Mouse (Mus musculus): ENCODE results near the gene Kcnk4.
A peak's percentile ranks its signal among the peaks of the same experiment; 100 is the strongest.

Kcnk4 gene

GRCm38 (mm10) chr19:6914540-6914939, 19.8 kb downstream of the Kcnk4 start:
- DNase-seq (ENCODE audit: low read depth) = no peak

GRCm38 (mm10) chr19:6913991-6914390, 20.3 kb downstream of the Kcnk4 start:
- DNase-seq (ENCODE audit: low read depth) = no peak

DNA sequence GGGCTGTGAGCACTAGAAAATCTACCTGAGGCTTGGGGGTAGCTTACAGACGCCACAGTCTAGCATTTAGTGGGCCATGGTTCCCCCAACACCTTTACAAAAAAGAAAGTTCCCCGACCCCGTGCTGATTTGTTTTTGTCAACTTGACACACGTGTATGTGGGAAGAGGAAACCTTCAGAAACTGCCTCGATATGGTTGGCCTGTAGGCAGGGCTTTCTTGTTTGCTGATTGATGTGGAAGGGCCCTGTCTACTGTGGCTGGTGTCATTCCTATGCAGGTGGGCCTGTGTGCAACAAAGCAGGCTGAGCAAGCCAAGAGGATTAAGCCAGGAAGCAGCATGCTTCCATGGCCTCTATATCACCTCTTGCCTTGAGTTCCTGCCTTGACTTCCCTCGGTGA, 21.3 kb downstream of the Kcnk4 start:
- DNase-seq (ENCODE audit: low read depth) = no peak

DNA sequence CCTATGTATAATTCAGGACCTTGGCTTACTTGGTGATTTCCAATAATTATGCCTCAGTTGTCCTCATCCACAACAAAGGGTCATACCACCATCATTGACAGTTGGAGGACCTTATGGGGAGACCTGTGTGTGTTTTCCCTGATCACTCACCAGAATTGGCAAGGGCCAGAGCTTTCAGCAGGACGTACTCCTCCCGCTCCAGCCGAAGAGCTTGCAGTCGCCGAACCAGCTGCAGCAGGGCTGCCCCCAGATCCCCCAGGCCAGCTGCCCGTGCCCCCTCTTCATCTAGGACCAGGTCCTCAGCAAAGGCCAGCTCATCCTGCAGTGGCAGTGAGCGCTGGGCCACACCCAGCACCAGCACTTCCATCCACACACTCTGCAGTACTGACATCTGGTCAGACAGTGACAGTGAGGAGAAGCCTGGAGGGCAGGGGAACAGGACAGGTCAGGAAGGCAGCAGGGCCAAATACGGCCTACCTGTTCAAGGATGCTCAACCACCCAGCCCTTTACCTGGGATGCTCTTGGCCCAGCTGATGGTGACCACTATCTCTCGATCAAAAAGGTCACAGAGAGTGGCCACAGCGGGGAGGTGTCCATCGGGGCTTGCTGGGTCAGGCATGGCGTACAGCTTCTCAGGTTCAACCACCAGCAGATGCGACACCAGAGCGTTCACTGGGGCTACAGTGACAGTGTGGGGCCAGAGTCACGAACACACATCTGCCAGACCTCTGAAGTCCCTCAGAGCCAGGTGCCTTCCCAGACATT, 21.9 kb downstream of the Kcnk4 start:
- no peak for DNase-seq (ENCODE audit: low read depth)

- no peak for DNase-seq (ENCODE audit: low read depth)
These were observed 22.9 kb downstream of the Kcnk4 start for GRCm38 (mm10) chr19:6911101-6912074.

DNA sequence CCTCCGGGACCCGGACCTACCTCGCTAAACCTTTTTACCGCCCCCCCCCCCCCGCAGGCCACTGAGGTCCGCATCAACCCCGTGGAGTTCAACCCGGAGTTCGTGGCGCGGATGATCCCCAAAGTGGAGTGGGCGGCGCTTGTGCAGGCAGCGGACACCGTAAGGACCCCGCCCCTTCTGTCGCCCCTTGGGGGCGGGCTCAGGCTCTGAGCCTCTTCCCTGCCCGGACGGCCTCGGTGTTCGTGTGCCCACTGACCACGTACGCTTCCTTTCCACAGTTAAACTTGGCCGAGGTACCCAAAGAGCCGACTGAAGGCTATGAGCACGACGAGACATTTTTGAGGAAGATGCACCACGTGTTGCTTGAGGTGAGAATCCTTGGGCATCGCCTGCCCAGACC, 24.0 kb downstream of the Kcnk4 start:
- DNase-seq (ENCODE audit: low read depth) = peak; percentile 87

GRCm38 (mm10) chr19:6909507-6910289, 24.6 kb downstream of the Kcnk4 start, which contains the start of the genes Trmt112 and Prdx5:
Gene Trmt112, plus strand, starts transcription at chr19:6909698.
Gene Prdx5, minus strand, starts transcription at chr19:6910106.
- peak; percentile 99 for DNase-seq (ENCODE audit: low read depth)

DNA sequence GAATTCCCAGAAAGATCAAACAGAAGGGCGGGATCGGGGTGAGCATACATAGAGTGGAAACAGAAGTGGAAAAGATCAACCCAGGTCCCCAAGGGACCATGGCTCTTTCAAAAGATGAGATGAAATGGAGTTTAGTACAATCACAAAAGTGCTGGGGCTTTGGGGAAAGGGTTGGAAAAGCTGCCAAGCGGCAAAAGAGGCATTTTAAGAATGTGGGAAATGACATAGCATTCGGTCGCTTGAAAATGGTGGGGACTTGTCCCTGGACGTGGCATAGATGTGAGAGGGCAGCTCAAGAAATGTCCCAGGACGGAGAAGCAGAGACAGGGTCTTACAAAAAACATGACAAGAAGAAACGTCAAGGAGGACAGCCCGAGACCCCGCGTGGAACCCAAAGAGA, 25.3 kb downstream of the Kcnk4 start:
- DNase-seq (ENCODE audit: low read depth) = no peak

DNA sequence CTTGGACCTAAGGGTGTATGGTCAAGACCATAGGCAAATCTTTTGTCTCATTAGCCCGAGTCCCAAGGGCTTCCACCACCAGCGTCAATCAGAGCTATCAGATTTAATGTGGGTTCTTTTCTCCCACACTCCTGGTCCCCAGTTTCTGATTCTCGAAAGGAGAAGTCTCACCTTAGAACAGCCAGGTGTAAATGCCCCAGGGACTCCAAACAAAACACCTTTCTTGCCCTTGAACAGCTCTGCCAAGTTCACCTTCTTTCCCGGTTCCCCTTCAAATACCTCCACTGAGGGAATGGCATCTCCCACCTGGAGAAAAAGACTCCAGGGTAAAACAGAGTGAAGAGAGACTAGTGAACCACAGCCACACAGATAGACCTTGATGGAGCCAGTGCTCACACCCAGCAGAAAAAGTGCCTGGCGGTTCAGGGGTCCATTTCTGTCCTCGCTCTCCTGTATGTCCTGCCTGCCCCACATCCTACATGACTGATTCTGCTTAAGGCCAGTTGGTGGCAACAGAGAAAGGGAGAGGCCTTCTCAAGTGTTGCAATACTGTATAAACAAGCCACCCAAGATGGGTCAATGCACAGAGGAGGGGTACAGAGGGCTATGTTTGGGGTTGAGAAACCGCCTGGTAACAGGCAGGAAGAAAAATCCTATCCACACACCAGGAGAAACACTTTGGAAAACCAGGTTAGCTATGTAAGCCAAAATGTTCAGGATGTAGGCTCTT, 26.3 kb downstream of the Kcnk4 start:
- DNase-seq (ENCODE audit: low read depth) = peak; percentile 83

GRCm38 (mm10) chr19:6907094-6907493, 27.2 kb downstream of the Kcnk4 start:
- no peak for DNase-seq (ENCODE audit: low read depth)

- no peak for DNase-seq (ENCODE audit: low read depth)
These were observed 28.1 kb downstream of the Kcnk4 start for GRCm38 (mm10) chr19:6906199-6906598.

DNA sequence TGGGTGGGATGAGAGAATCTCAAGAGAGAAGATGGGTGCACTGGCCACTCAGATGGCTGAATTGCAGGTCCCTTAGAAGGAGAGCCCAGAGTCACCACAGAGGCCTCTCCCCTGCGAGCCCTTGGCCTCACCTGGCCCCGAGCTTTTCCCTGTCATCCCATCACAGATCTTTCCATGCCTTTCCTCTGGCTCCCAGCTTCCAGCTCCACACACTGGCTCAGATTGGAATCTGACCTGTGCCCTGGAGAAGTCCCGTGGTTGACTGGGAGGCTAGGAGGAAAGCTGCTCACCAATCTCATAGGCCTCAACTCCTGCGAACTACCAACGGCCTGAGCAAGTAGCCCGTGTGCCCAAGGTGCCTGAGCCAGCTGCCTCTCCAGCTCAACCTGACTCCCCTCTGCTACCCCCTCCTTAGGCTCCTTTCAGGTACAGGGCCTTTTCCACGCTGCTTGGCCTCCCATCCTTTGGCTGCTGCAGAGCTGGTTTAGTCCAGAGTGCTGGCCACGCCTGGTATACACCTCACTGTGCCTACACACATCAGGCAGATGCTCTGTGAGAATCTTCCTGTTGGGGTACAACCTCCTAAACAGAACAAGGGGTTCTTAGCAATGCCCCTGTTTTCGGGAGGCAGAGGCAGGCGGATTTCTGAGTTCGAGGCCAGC, 28.7 kb downstream of the Kcnk4 start:
- no peak for DNase-seq (ENCODE audit: low read depth)

DNA sequence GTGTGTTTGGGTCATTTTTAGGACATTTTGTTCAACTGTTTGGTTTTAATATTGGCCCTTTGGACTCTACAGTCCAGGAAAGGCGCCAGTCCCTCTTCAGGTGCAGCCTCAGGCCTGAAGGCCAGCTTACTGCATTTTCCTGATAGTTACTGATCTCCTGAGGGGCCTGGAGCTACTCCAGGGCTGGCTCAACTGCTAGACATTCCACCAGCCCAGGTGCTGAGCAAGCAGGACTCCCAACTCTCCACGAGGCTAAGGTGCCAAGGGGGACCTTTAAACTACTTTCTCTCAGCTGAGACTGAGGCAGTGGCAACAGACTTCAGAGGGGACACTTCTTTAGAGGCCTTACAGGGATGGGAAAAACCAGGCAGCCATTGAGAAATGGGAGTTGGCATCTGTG, 29.5 kb downstream of the Kcnk4 start:
- no peak for DNase-seq (ENCODE audit: low read depth)

- no peak for DNase-seq (ENCODE audit: low read depth)
These were observed 31.3 kb downstream of the Kcnk4 start for GRCm38 (mm10) chr19:6903031-6903430.

- no peak for DNase-seq (ENCODE audit: low read depth)
These were observed 34.7 kb downstream of the Kcnk4 start for GRCm38 (mm10) chr19:6899641-6900040.

- peak; percentile 46 for DNase-seq (ENCODE audit: low read depth)
These were observed 38.6 kb downstream of the Kcnk4 start for GRCm38 (mm10) chr19:6895608-6896305.

- no peak for DNase-seq (ENCODE audit: low read depth)
These were observed 40.4 kb downstream of the Kcnk4 start for GRCm38 (mm10) chr19:6893731-6894451.

DNA sequence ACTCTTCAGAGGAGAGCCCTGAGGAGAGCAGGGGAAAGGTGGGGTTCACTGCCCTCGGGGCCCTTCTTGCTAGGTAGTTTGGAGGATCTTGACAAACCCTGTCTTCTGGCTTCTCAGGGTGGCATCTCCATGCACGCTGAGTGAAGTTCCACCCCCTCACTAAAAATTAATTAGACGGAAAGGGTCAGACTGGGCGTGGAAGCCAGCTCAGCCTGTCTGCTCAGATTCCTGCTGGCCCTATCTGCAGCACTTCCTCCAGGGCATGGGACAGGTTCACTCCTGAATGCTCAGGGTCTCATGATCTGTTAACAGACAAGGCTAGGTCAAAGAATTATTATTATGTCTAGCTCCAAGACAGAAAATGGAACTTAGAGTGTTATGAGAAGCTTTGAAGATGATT, 41.8 kb downstream of the Kcnk4 start:
- no peak for DNase-seq (ENCODE audit: low read depth)

GRCm38 (mm10) chr19:6877965-6878364, 56.4 kb downstream of the Kcnk4 start:
- no peak for DNase-seq (ENCODE audit: low read depth)

DNA sequence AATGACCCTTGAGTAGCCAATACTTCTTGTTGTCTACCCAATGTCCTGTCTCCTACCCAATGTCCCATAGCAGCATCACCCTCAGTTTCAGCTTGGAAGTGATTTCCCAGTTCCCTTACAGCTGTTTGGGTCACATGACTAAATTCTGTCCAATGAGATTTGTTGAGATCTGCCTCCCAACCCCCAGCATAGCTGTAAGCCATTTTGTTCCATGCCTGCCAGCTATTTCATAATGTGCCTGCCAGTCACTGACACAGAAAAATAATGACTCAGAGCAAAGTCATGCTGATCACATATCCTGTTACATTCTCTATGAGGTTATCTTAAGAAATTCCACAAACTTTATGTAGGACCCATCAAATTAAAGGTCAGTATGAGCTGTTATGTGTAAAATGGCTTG, 57.5 kb downstream of the Kcnk4 start:
- peak; percentile 91 for DNase-seq (ENCODE audit: low read depth)
